Mouse (Mus musculus) left cerebral cortex, adult 8-10 months (tissue): ENCODE results near the gene Il2ra. TPM values are rescaled to one million over a fixed set of nuclear protein-coding genes. Genes with fewer than 3 reads are reported as not detected.
"Not testable (repeated sequence)": the region's sequence is repeated elsewhere in the genome, so short reads cannot be mapped to it uniquely, and the experiment has no call there.

Source experiments
- DNase-seq, 2 experiments: peaks; one replicate each; pipeline ENCODE4 v3.0.0; 2022; ENCODE audit warnings: low spot score in 2 of 2
- total RNA-seq, 4 experiments: library from RNA; stranded (reverse); gene quantifications; 2 replicates each; pipeline ENCODE4 v1.2.4; 2022

The Il2ra gene
- under 1 TPM in 3 of 4 experiments, not detected in 1; 0.11 to 0.26 (median 0.18) TPM for total RNA-seq

GRCm38 (mm10) chr2:11642451-11642941 lies at the start of gene Il2ra:
Gene Il2ra (plus strand): TSS chr2:11642807.
- DNase-seq = no peak

GRCm38 (mm10) chr2:11596690-11597089 lies 45.9 kb upstream of the Il2ra start:
- DNase-seq = no peak

GRCm38 (mm10) chr2:11597906-11598305 lies 44.7 kb upstream of the Il2ra start:
- no peak for DNase-seq

GRCm38 (mm10) chr2:11601795-11602194 lies 40.8 kb upstream of the Il2ra start:
- no peak for DNase-seq

- DNase-seq = peak; percentile 89 to 93
Observed at GRCm38 (mm10) chr2:11602506-11603489, 39.8 kb upstream of the Il2ra start.

GRCm38 (mm10) chr2:11604053-11604452 lies 38.6 kb upstream of the Il2ra start, which contains the start of gene Rbm17:
Gene Rbm17 (minus strand): TSS chr2:11604153.
- no peak for DNase-seq

DNA sequence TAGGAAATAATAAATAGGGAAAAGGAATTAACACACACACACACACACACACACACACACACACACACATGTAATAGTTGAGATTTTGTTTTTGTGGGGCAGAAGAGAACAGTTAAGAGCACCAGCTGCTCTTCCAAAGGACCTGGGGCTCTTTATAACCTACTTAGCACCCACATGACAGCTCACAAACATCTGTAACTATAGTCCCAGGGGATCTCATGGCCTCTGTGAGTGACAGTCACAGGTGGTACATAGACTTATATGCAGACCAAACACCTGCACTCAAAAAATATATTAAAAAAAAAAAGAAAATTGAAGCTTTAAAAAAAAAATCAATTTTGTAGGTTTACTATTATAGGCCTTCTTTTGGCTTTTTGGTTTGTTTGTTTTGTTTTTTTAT lies 37.7 kb upstream of the Il2ra start:
- DNase-seq = no peak

DNA sequence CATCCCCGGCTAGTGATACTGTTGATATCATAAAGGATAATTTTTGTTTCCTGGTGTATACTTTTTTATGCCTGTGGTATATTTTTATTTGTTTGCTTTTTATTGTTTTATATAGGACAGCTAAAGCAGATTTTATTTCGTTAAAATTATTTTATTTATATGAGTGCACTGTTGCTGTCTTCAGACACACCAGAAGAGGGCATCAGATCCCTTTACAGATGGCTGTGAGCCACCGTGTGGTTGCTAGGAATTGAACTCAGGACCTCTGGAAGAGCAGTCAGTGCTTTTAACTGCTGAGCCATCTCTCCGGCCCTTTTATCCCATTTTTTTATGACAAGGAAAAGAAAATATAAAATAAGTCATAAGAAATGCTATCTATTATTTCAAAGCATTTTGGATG lies 35.9 kb upstream of the Il2ra start:
- DNase-seq = not testable (repeated sequence)

DNA sequence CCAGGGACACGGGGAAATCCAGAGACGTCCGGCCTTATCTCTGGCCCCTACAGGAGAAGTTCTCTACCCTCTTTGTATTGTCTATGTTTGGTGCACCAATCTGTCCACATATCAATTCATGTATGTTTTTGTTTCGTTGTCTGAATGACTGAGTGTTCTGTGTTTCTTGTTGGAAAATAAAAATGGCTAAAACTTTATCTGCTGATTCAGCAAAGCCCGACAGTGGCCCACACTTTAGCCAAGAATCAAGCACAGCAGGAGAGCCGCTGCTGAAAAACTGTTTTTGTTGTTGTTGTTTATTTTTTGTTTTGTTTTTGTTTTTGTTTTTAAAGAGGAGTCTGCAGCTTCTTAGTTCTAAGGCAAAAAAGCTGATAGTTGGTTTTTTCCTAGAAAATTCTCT lies 29.7 kb upstream of the Il2ra start:
- not testable (repeated sequence) for DNase-seq

DNA sequence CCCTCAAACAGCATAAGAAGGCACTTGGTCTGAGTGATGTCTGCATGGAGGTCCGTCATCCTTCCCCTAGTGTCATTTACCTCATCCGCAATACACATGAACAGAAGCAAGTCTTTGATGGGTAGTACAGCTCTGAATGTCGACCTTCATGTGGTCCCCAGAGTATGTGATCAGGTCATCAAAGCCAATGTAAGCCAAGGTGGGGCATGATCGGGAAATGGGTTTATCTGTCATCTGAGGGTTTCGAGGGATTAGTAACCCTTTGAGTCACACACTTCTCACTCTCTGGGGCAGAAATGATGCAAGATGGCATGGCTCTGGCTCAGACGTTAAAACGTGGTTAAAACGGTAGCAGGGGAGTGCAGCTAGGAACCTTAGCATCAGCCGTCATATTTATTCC lies 25.8 kb upstream of the Il2ra start:
- DNase-seq = no peak

DNA sequence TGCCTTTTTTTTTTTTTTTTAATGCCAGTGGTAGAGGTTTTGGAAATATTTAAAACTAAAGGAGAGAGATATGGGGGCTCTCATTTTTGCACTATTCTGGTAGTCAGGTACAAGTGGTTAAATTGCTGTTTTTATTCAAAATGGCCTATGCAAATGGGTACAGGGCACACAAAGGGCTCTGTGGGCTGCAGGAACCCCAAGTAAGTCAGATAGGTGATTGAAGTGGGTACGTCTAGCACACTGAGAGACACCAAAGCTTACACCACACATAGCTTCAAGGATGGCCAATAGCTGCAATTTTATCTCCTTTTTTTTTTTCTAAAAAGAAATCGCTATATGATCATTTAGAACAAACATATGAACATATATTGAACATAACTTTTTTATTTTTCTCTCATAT lies 23.0 kb upstream of the Il2ra start:
- no peak for DNase-seq

DNA sequence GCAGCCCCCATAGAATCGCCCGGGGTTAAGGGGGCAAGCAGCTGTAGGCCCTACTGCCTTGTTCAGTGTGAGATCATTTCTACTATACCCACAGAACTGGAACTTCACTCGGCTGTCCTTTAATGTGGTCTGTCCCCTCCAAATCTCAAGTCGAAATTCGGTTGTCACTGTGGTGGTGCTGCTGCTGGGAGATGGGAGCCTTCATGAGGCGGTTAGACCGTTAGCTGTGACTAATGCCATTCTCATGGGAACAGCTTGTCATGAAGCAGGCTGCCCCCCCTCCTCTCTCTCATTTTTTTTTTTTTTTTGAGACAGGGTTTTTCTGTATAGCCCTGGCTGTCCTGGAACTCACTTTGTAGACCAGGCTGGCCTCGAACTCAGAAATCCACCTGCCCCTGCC lies 19.4 kb upstream of the Il2ra start:
- DNase-seq = no peak

DNA sequence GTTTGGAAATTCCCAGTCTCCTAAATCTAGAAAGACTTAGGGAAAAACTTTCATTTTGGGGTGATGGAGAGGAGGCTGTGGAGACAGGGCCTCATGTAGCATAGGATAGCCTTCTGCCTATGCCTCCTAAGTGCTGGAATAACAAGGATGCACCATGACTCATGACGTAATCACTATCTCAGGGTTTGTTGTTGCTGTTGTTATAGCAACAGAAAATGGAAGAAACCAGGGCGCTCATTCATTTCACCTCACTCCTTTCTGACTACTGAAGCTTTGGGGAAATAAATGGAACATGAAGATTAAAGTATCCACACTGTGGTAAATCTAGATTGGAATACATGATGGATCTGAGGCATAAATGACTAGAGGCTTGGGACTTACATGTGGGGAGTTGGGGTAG lies 18.9 kb upstream of the Il2ra start:
- DNase-seq = no peak

DNA sequence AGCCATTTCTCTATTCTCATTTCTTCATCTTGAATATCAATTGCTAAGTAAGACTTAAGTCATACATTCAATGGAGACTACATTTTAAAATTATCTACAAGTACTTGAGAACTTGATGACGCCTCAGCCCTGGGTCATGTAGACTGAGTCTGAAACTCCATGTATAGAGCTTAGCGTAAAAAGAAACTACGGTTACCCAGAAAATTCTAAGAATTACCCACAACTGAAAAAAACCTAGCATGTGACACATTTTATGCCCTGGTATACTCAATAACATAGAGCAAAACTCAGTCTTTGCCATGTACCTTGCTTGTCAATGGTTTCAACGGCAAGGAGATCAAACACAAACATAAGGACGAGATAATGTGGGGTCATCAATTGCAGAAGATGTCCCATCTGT lies 16.7 kb upstream of the Il2ra start, which contains the start of gene Gm17490:
TSS of gene Gm17490 (minus strand) at position 375 of the 400 bp plus-strand sequence.
- DNase-seq = no peak

DNA sequence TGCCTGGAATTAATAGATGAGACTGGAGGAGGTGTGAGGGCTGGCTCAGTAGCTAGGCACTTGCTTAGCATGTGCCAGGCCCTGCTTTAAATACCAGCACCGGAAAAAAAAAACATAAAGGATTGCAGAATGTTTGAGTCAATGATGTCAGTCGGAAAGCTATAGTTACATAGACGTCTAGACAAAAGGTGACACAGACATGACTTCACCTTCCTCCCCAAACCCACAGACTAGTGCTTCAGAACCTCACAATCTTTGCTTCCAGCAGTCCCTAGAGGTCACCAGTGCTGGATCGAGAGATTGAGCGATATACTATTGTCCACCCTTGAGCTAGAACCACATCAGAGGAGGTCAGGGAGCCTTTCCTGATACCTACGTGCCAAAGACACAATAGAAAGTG lies 7.6 kb upstream of the Il2ra start:
- DNase-seq = no peak

DNA sequence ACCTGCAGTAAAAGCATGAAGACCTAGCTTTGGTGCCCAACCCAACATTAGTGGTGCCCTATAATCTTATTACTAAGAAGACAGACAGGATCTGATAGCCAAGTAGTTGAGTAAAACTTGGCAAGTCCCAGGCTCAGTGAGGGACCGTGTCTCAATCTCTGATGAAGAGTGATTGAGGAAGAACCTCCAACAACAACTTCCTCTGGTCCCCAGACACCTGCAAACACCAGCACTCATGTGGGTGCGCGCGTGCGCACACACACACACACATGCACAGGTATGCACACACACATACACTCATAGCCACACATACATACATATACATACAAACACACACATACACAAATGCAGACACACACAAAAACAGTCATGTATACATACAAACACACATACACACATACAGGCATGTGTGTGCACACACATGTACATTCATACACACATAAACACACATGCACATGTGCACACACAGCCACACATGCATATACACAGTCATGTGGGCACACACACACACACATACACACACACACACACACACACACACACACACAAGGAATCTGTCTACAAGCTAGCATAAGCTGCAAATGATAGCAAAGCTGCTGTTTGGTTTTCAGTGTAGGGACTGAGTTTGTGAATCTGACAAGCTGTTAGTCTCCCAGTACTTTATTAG lies 7.0 kb upstream of the Il2ra start:
- DNase-seq = no peak

DNA sequence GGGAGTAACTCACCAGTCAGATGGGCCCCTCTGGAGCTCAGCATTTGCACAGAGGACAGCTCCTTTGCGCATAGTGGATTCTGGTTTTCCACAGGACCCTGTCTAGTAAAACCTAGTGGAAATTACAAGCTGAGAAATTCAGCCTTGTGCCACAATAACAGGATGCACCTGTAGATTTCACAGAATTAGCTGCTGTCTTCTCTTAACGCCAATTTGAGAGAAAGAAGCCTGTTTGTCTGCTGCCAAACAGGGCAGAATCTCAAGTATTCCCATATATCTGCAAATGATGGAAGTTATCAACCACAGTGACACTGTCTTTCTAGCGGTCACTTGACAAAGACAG lies 6.5 kb upstream of the Il2ra start:
- DNase-seq = no peak

- no peak for DNase-seq
Observed at GRCm38 (mm10) chr2:11637115-11637514, 5.5 kb upstream of the Il2ra start.

DNA sequence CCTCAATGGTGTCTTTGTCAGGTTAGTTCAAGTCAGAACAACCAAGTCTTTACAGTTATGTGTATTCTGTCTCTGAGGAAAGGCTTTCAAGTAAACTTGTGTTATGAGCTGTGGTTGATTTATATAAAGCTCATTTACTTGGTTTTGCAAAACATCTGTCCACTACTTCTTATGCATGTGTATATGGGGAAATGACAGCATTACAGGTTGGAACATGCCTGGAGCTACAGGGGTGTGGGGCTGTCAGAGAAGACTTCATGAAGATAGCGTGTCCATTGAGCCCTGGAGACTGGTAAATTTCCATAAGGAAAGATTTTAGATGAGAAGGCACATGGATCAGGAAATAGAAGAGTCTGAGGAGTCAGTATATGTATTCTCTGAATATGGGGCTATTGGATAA lies 1.4 kb downstream of the Il2ra start:
- no peak for DNase-seq

- DNase-seq = no peak
Observed at GRCm38 (mm10) chr2:11645297-11645696, 2.7 kb downstream of the Il2ra start.

GRCm38 (mm10) chr2:11651476-11651875 lies 8.9 kb downstream of the Il2ra start:
- DNase-seq = no peak

DNA sequence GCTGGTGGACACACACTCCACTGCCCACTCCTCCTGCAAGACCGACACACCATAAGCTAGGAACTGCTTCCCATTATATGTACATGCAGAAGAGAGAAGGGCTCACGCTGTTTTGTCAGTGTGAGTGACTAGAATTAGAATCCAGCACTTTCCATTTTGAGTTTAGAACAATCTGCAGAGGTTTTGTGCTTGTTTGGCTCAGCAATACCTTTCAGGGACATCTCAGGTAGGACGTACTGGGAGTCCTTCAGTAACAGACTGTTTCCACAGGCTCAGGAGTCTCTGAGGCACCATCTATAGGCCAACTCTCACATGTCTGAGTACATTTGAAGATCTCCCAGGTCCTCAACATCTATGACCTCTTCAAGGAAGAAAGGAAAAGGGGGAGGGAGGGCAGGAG lies 9.6 kb downstream of the Il2ra start:
- no peak for DNase-seq
